Comparison of ENCODE assay signal across 9 mouse cellular contexts in the genomic region with DNA sequence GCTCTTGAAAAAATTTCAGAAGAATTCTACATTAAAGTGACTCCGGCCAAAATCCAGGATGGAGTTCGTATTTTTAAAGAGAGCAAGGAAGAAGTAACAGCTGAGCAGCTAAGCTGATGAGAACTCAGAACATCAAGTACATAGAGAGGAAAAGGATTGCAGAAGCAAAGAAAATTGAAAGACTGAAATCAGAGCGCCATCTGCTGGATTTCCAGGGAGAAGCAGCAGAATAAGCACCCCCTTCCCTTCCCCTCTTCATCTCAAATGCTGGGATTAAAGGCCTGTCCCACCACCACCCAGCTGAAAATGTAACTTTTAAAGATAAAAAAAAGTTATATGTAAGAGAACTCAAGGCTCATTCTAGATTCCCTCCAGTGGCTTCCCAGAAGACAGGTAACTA. TPM values are rescaled to one million over a fixed set of nuclear protein-coding genes. Genes with fewer than 3 reads are reported as not detected.
DNase-seq lines count a peak whose midpoint lies in the region; ATAC-seq and TF ChIP-seq lines count a peak whose summit lies in the region.
"Had no signal": no experiment of that assay in that cellular context is flagged by ENCODE, and none has a peak within 500 bp of the region (broad histone marks: within the 10 kb centered on the region; RNA-seq: fewer than 3 reads in every experiment).

No protein-coding gene starts in this region.

- no peak overlapping the region for H3K4me3 ChIP-seq in hindbrain, embryonic 11.5 days (ENCODE audit: low read depth, low read length)
- no peak overlapping the region for H3K4me3 ChIP-seq in hindbrain, embryonic 12.5 days
- no peak overlapping the region for H3K4me3 ChIP-seq in left cerebral cortex, adult 2 months
- H3K4me3 ChIP-seq: megakaryocyte, embryonic 14.5 days had no signal

- 46% methylated on average over 3 of the region's 3 CpGs for WGBS in hindbrain, embryonic 11.5 days
- WGBS in hindbrain, embryonic 12.5 days: 39% methylated on average over 3 of the region's 3 CpGs

- intact Hi-C loops in left cerebral cortex, adult 2 months (cut with DNase I): loop anchor here (1.0 to 10.0 kb wide), 2 partner anchors 39 to 110 kb away; no protein-coding TSS in a partner anchor

- H3K4me1 ChIP-seq in hindbrain, embryonic 11.5 days (replicated peaks; ENCODE audit: control insufficient read depth, insufficient read depth, low read length): no peaks in the 10 kb centered on the region; the same call in 1 of the 2 replicates
- H3K4me1 ChIP-seq in hindbrain, embryonic 12.5 days: peaks cover 13% of the 10 kb centered on the region

- H3K9ac ChIP-seq in hindbrain, embryonic 11.5 days (ENCODE audit: low read depth, low read length): no peak overlapping the region
- no peak overlapping the region for H3K9ac ChIP-seq in hindbrain, embryonic 12.5 days

- H3K27me3 ChIP-seq in hindbrain, embryonic 11.5 days (ENCODE audit: control insufficient read depth, insufficient read depth, low read length): no peaks in the 10 kb centered on the region
- H3K27me3 ChIP-seq in hindbrain, embryonic 12.5 days: no peaks in the 10 kb centered on the region
- H3K27me3 ChIP-seq: megakaryocyte, embryonic 14.5 days had no signal

- H3K9me3 ChIP-seq in hindbrain, embryonic 11.5 days (ENCODE audit: control insufficient read depth, low read length): no peaks in the 10 kb centered on the region
- H3K9me3 ChIP-seq in hindbrain, embryonic 12.5 days (replicated peaks): no peaks in the 10 kb centered on the region
- H3K9me3 ChIP-seq: megakaryocyte, embryonic 14.5 days had no signal

- TF ChIP-seq CTCF in left cerebral cortex, adult 2 months (IDR thresholded peaks at IDR 0.05): peak; percentile 90

- ATAC-seq in hindbrain, embryonic 11.5 days (ENCODE audit: low FRiP score): no peak
- ATAC-seq in hindbrain, embryonic 12.5 days (ENCODE audit: low FRiP score): no peak

- no peak overlapping the region for H3K27ac ChIP-seq in hindbrain, embryonic 11.5 days (ENCODE audit: low read depth, low read length)
- no peak overlapping the region for H3K27ac ChIP-seq in hindbrain, embryonic 12.5 days
- no peak overlapping the region for H3K27ac ChIP-seq in left cerebral cortex, adult 2 months

- H3K4me2 ChIP-seq in hindbrain, embryonic 11.5 days (replicated peaks; ENCODE audit: low read depth, low read length): no peak overlapping the region
- H3K4me2 ChIP-seq in hindbrain, embryonic 12.5 days (replicated peaks): no peak overlapping the region

- peak; percentile 77 for DNase-seq in hindbrain, embryonic 11.5 days (ENCODE audit: low spot score)
- DNase-seq in ES-CJ7 (ENCODE audit: low read depth, low spot score): peak; percentile 58
- DNase-seq in c-Kit-positive CD71-negative TER-119-negative erythroid progenitor cells, embryonic 14.5 days (ENCODE audit: low read depth): peak; percentile 62
- DNase-seq in gastrocnemius, postnatal 10 days: peak; percentile 59
- peak; percentile 38 to 69 for DNase-seq in left cerebral cortex, adult 2 months (ENCODE audit: extremely low spot score in 1 of 2, low spot score in 2 of 2)
- DNase-seq in ovary, postnatal 36 days (ENCODE audit: low spot score): peak; percentile 33
- DNase-seq in thymus, postnatal 4 days: peak; percentile 76

- no peaks in the 10 kb centered on the region for H3K36me3 ChIP-seq in hindbrain, embryonic 11.5 days (ENCODE audit: control insufficient read depth, insufficient read depth, low read length)
- H3K36me3 ChIP-seq in hindbrain, embryonic 12.5 days: peaks cover 19% of the 10 kb centered on the region

RNA-seq across cellular contexts. Expression of a gene that starts 3.1 kb away (rescaled TPM):
- polyA plus RNA-seq in hindbrain, embryonic 11.5 days (2014; fragmentation: Nextera tagmentation; extraction: Ambion mirVana): 2.7 and 3.0 TPM in 2 replicates
- polyA plus RNA-seq in hindbrain, embryonic 12.5 days (2016; fragmentation: Nextera tagmentation; extraction: Ambion mirVana): 2.6 and 2.8 TPM in 2 replicates
- under 1 TPM; 0.52 to 0.93 TPM for total RNA-seq in gastrocnemius, postnatal 10 days (2021)
- under 1 TPM; 0.66 to 0.94 TPM for total RNA-seq in left cerebral cortex, adult 2 months (2021)

RNA-seq across cellular contexts. Expression of a gene that starts 3.3 kb away (rescaled TPM):
- polyA plus RNA-seq in hindbrain, embryonic 11.5 days (2014; fragmentation: Nextera tagmentation; extraction: Ambion mirVana): 91.6 and 93.3 TPM in 2 replicates
- 86.8 and 88.0 TPM in 2 replicates for polyA plus RNA-seq in hindbrain, embryonic 12.5 days (2016; fragmentation: Nextera tagmentation; extraction: Ambion mirVana)
- 10 to 100 TPM; 44.2 to 47.0 TPM for total RNA-seq in gastrocnemius, postnatal 10 days (2021)
- total RNA-seq in left cerebral cortex, adult 2 months (2021): 10 to 100 TPM; 87.1 to 94.9 TPM

RNA-seq across cellular contexts. Expression of a gene that starts 42.7 kb away (rescaled TPM):
- 57.9 and 63.5 TPM in 2 replicates for polyA plus RNA-seq in hindbrain, embryonic 11.5 days (2014; fragmentation: Nextera tagmentation; extraction: Ambion mirVana)
- polyA plus RNA-seq in hindbrain, embryonic 12.5 days (2016; fragmentation: Nextera tagmentation; extraction: Ambion mirVana): 54.7 and 56.2 TPM in 2 replicates
- 10 to 100 TPM; 43.2 to 49.9 TPM for total RNA-seq in gastrocnemius, postnatal 10 days (2021)
- 10 to 100 TPM; 72.6 to 75.7 TPM for total RNA-seq in left cerebral cortex, adult 2 months (2021)

RNA-seq across cellular contexts. Expression of a gene that starts 42.8 kb away (rescaled TPM):
- polyA plus RNA-seq in hindbrain, embryonic 11.5 days (2014; fragmentation: Nextera tagmentation; extraction: Ambion mirVana): 21.7 and 26.2 TPM in 2 replicates
- polyA plus RNA-seq in hindbrain, embryonic 12.5 days (2016; fragmentation: Nextera tagmentation; extraction: Ambion mirVana): 41.1 and 41.3 TPM in 2 replicates
- 10 to 100 TPM; 39.0 to 41.8 TPM for total RNA-seq in gastrocnemius, postnatal 10 days (2021)
- 10 to 100 TPM; 75.5 to 76.9 TPM for total RNA-seq in left cerebral cortex, adult 2 months (2021)
